Mouse (Mus musculus): Measurements from ENCODE around the gene Casd1.

- TF ChIP-seq GATA1 (IDR thresholded peaks at IDR 0.05; ENCODE audit: borderline replicate concordance, low read length): no peak
- no peak for TF ChIP-seq FLI1 (IDR thresholded peaks at IDR 0.05; ENCODE audit: low read length)
Measured at GRCm38 (mm10) chr6:4655924-4656323, 55.3 kb downstream of the Casd1 start.

Data from megakaryocyte, embryonic 14.5 days (primary cell).